Mouse (Mus musculus) cerebellum, postnatal 25 days (tissue): ENCODE measurements at regions not wholly inside any gene's neighbourhood (a gene's known extent, or its start where the extent isn't known, plus 50 kb on each side); places are given as distances from the start of the nearest gene placed in this dataset.

Experiments used
- DNase-seq, 2 experiments: peaks; one replicate each; pipeline ENCODE4 v3.0.0; 2021; ENCODE audit warnings: mixed read lengths in 2 of 2

DNA sequence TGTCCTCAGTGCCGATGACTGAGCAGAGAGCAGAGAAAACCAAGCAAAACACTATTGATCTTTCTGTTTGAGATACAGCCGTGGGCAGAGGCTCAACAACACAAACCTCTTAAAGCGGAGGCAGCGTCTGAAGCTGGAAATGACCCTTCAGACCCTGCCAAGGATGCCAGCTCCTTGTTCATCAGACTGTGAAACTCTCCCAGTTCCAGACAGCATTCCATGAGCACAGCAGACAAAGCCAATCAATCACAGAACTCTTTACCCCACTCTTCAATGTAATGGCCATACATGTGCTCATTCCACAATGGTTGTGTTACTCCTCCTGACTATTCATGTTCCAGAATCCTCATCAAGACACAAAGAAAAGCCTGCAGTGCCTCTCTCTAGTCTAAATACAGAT lies 73.5 kb downstream of the Tmem114 start:
- DNase-seq, result no peak

DNA sequence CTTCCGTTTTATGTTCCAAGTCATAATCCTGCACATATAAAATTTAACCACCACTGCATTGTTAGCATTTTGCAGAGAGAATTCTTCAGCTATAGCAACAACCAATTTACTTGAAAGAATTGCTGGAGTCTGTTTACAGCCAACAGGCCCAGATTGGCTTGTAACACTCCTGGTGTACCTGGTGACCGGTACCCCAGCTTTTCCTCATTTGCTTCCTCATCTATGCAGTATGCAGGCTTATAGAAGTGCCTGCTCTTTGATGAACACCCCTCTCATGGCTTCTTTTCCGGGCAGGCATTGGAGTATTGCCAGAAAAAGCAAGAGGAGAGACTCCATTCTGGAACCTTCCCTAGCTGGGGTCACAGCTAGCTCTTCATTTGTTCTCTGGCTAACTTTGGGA lies 75.8 kb downstream of the Tmem114 start:
- no peak for DNase-seq

DNA sequence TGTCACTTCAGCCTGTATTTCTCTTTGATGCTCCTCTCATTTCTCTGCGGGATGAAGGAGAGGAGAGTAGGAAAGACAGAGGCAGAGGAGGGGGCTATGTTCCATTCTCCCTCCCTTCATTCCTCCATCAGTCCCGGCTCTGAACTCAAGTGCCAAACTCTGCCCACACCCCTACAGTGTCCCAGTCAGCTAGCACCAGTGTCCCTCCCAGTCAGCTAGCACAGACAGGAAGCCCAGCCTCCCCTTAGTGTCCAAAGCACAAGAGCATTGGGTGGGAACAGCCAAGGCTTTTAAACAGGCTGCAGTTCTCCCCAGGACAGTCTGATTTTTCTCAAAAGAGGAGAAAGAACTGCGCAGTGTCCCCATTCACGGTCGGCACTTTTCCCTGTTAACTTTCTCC lies 76.3 kb downstream of the Tmem114 start:
- no peak for DNase-seq

DNA sequence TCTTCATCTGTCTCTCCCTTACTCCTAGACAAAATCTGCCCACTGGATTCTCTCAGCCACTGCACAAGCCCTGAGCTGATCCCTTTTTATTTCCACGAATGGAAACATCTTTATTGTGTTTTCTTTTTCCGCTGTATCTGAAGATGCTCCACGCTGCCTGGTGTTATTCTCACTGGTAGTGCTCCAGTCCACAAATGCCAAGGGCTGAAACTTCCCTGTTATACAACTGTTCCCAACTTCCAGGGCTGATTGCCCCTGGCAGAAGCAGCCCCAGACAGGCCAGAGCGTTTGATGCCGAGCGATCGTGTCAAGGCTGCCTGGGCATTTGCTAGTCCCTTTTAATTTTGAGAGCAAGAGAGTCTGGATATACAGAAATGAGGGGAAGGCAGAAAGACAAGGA lies 79.7 kb downstream of the Tmem114 start:
- no peak for DNase-seq

DNA sequence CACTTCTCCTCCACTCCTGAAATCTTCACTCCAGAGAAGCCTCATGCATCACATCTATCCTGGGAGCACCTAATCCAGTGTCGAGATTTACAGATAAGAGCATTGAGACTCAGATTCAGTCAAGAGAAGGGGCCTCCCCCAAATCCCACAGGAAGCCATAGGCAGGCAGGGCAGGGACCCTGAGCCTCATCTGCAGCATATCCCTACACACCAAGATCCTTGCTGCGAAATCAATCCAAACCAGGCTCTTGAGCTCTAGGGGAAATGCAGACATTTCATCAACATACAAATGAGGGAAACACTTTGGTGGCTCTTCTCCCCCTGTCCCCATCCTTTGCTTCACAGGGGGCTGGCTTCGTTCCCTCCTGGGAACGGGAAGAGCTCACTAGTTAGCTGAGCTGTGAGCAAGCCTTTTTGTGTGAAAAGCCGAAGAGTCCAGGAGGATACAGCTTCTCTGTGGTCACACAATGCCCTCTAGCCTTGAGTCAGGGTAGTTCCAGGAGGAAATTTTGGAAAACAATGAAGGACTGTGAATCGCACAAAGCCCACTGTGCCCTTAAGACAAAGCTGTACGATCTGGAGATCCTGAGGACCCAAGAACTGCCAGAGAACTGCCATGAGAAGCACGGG lies 91.7 kb downstream of the Tmem114 start:
- peak; percentile 39 to 45 for DNase-seq

DNA sequence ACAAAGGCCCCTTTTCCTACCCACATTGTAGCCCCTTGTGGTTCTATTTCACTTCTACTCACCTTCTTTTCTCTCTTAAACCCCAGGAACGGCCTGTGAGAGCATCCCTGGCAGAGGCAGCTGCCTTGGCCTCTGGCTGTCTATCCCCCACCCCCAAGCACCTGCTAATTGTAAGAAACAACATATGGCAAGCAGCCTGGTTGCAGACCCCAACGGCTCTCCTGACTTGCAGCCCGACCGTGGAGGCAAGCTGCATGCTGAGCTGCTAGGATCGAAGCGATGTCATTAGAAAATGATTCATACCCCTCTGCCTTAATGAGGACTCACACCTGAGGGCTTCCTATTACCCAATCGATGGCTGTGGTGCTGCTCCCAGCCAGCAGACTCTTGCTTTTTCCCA lies 112.9 kb downstream of the Tmem114 start:
- no peak for DNase-seq

DNA sequence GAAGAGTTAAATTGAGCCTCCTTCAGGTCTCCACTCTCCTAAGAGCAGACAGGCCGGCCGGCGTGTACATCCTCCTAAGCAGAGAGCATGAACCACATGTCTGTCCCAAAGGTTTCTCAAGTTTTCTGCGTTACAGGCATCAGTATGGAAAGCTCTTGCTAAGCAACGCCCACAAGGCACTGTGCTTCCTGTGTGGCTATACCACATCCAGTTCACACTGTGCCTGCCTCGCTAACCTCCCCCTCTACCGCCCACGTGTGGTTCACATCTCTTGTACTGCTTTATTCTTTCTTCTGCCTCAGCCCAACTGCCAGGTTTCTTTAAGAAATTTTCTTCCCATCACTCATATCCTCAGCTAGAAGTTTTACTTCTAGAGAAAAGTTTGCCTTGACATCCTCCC lies 118.5 kb downstream of the Tmem114 start:
- DNase-seq, result no peak
